Mouse (Mus musculus): ENCODE data around the gene 2310007B03Rik.

GRCm38 (mm10) chr1:93115471-93115870 lies 45.3 kb downstream of the 2310007B03Rik start:
- no peak for TF ChIP-seq POLR2A (IDR thresholded peaks at IDR 0.05; ENCODE audit: borderline replicate concordance, extremely low read depth, low read depth, low read length)
- TF ChIP-seq CTCF (IDR thresholded peaks at IDR 0.05; ENCODE audit: insufficient read depth, low read length): no peak
